28 mouse cellular contexts compared by ENCODE assay signal in the genomic region with DNA sequence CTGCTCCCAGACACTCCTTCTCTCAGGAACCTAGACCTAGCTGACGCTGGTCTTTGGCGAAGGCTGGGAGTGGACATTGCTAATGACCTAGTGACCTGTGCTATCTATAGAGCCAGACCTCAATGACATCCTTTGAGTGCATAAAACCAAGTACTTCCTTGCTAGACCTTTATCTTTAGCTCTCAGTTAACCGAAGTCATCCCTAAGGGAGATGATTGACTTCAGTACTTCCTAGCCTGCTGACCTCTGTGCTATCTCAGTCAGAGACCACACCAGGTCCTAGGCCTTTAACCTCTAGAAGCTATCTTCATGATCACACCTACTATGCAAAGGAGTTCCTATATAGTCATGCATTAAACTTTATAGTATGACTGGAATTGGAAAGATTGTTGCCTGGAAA. TPM values are rescaled to one million over a fixed set of nuclear protein-coding genes. Genes with fewer than 3 reads are reported as not detected.
DNase-seq lines count a peak whose midpoint lies in the region; ATAC-seq and TF ChIP-seq lines count a peak whose summit lies in the region.
"Had no signal": no experiment of that assay in that cellular context is flagged by ENCODE, and none has a peak within 500 bp of the region (broad histone marks: within the 10 kb centered on the region; RNA-seq: fewer than 3 reads in every experiment).

No protein-coding gene starts in this region.

- no peaks in the 10 kb centered on the region for H3K79me2 ChIP-seq in MEL (ENCODE audit: control insufficient read depth, insufficient read depth, low read length, poor library complexity)

- H3K27me3 ChIP-seq in G1E (ENCODE audit: insufficient read depth, low read length), result no peaks in the 10 kb centered on the region
- H3K27me3 ChIP-seq in MEL (ENCODE audit: control insufficient read depth in 1 of 2, insufficient read depth in 2 of 2, low read length in 2 of 2), result no peaks in the 10 kb centered on the region
- H3K27me3 ChIP-seq: CH12.LX, Patski had no signal

- no peak for TF ChIP-seq POLR2A in MEL (IDR thresholded peaks at IDR 0.05; ENCODE audit: control insufficient read depth in 1 of 2, insufficient read depth in 1 of 2, low read depth in 1 of 2, low read length in 2 of 2, poor library complexity in 1 of 2)

- peaks cover 21% of the 10 kb centered on the region for H3K4me1 ChIP-seq in G1E (ENCODE audit: insufficient read depth, low read depth, low read length)
- peaks cover 0 to 3% of the 10 kb centered on the region in 2 experiments; a peak in 3 of 4 replicates for H3K4me1 ChIP-seq in MEL (ENCODE audit: control insufficient read depth in 1 of 2, insufficient read depth in 2 of 2, low read length in 2 of 2)

- TF ChIP-seq CTCF in G1E (IDR thresholded peaks at IDR 0.05; ENCODE audit: low read depth, low read length), result no peak
- no peak for TF ChIP-seq CTCF in MEL (IDR thresholded peaks at IDR 0.05 in 2 of 3, conservative IDR thresholded peaks at IDR 0.05 in 1 of 3; ENCODE audit: control insufficient read depth in 1 of 3, insufficient read depth in 1 of 3, low read depth in 2 of 3, low read length in 3 of 3, poor library complexity in 1 of 3, severe bottlenecking in 1 of 3)

- no peak overlapping the region for H3K27ac ChIP-seq in MEL (ENCODE audit: control insufficient read depth, low read depth, low read length)

- H3K9ac ChIP-seq in MEL (ENCODE audit: control insufficient read depth, low read depth, low read length, poor library complexity, severe bottlenecking), result no peak overlapping the region

- no peak for TF ChIP-seq RAD21 in MEL (IDR thresholded peaks at IDR 0.05; ENCODE audit: low read depth, low read length)

- peak; percentile 92 for DNase-seq in 416B (ENCODE audit: low read depth)
- no peak for DNase-seq in G1E (ENCODE audit: low spot score)
- no peak for DNase-seq in MEL (ENCODE audit: low read depth, low spot score)
- no peak for DNase-seq in left cerebral cortex, postnatal 10 days (ENCODE audit: extremely low spot score in 1 of 2, low spot score in 2 of 2)
- no peak for DNase-seq in thymus, postnatal 0 days (ENCODE audit: low spot score)
- no peak for DNase-seq in left cerebral cortex, postnatal 14 days (ENCODE audit: low spot score in 2 of 2)
- DNase-seq: adrenal gland, adult 2 months; adrenal gland, adult 8-10 months; adrenal gland, postnatal 10 days; adrenal gland, postnatal 14 days; adrenal gland, postnatal 25 days; adrenal gland, postnatal 36 days; B cell, adult 2 months; cerebellum, adult 11 months; cerebellum, adult 11-12 months; cerebellum, adult 18-20 months; cerebellum, adult 2 months; cerebellum, adult 8-10 months; cerebellum, adult 9-10 months had no signal

- H3K4me3 ChIP-seq in G1E (ENCODE audit: low read depth, low read length), result no peak overlapping the region
- H3K4me3 ChIP-seq in MEL (ENCODE audit: control insufficient read depth in 1 of 2, insufficient read depth in 1 of 2, low read depth in 2 of 2, low read length in 2 of 2), result no peak overlapping the region

- peak; percentile 59 for ATAC-seq in G1E (ENCODE audit: extremely low read depth, insufficient number of reproducible peaks, low FRiP score, poor library complexity, severe bottlenecking)
- ATAC-seq: activated CD4-positive, CD25-positive, alpha-beta regulatory T cell, adult 4 months; CD4-positive, CD25-positive, alpha-beta regulatory T cell, adult 4 months; Patski had no signal

- peaks cover 2% of the 10 kb centered on the region for H3K36me3 ChIP-seq in G1E (replicated peaks)
- peaks cover 0 to 10% of the 10 kb centered on the region in 2 experiments; a peak in 2 of 4 replicates for H3K36me3 ChIP-seq in MEL (ENCODE audit: control insufficient read depth in 1 of 2, insufficient read depth in 2 of 2, low read length in 2 of 2)

- intact Hi-C loops in left cerebral cortex, postnatal 10 days (cut with DNase I), result no loop called here
- intact Hi-C loops in left cerebral cortex, postnatal 14 days (cut with DNase I), result no loop called here

- TF ChIP-seq EP300 in MEL (IDR thresholded peaks at IDR 0.05; ENCODE audit: low read depth in 1 of 2, low read length in 2 of 2), result peak; percentile 30 to 53; a peak in 2 of 4 replicates

- H3K9me3 ChIP-seq in G1E (replicated peaks) (no peaks in the 10 kb centered on the region), MEL (replicated peaks; ENCODE audit: insufficient read depth, low read length) (no peaks in the 10 kb centered on the region)

TF ChIP-seq in MEL, 35 proteins besides CTCF, POLR2A, EP300 and RAD21:
- TF ChIP-seq POLR2AphosphoS5 (IDR thresholded peaks at IDR 0.05; ENCODE audit: borderline replicate concordance, low read depth, low read length) (no peak), GATA1 (IDR thresholded peaks at IDR 0.05; ENCODE audit: low read depth, low read length) (0 out of 2 replicates have a peak, but pooled peaks have one; percentile 14), TAL1 (IDR thresholded peaks at IDR 0.05; ENCODE audit: low read length) (peak; percentile 39), MYB (IDR thresholded peaks at IDR 0.05; ENCODE audit: low read depth, low read length) (no peak), CHD1 (IDR thresholded peaks at IDR 0.05; ENCODE audit: low read depth, low read length) (no peak), SIN3A (IDR thresholded peaks at IDR 0.05; ENCODE audit: low read length) (no peak), ZKSCAN1 (IDR thresholded peaks at IDR 0.05; ENCODE audit: low read depth, low read length) (no peak), CHD2 (IDR thresholded peaks at IDR 0.05; ENCODE audit: low read length) (no peak), ZC3H11A (IDR thresholded peaks at IDR 0.05; ENCODE audit: low read depth, low read length) (no peak), MAFK (IDR thresholded peaks at IDR 0.05; ENCODE audit: borderline replicate concordance, low read depth, low read length) (no peak)

RNA-seq across cellular contexts. Expression of a gene that starts 4.0 kb away (rescaled TPM):
- total RNA-seq in G1E (2014; fragmentation: Nextera tagmentation) (10.5 and 17.6 TPM in 2 replicates), G1E (2017) (16.8 and 17.7 TPM in 2 replicates), MEL (2012; rRNA removed) (12.3 and 14.5 TPM in 2 replicates)
- polyA plus RNA-seq in G1E (2012) (1.4 and 1.8 TPM in 2 replicates), MEL (2012; ENCODE audit: insufficient read depth in 1 of 2, insufficient read length in 2 of 2, low read depth in 1 of 2, low replicate concordance in 2 of 2, missing spikeins in 1 of 2) (10 to 100 TPM in 1 of 2 experiments, not detected in 1; 10.2 TPM)
- 10 to 100 TPM; 28.2 to 29.4 TPM for total RNA-seq in left cerebral cortex, postnatal 10 days (2021)
- 14.2 and 14.5 TPM in 2 replicates for polyA plus RNA-seq in thymus, postnatal 0 days (2015; fragmentation: Nextera tagmentation; extraction: Ambion mirVana)
- 10 to 100 TPM; 24.6 to 27.9 TPM for total RNA-seq in left cerebral cortex, postnatal 14 days (2021)

RNA-seq across cellular contexts. Expression of a gene that starts 7.3 kb away (rescaled TPM):
- total RNA-seq in G1E (2014; fragmentation: Nextera tagmentation) (98.8 and 109 TPM in 2 replicates), G1E (2017) (114 and 117 TPM in 2 replicates), MEL (2012; rRNA removed) (85.1 and 103 TPM in 2 replicates)
- polyA plus RNA-seq in G1E (2012) (62.9 and 77.6 TPM in 2 replicates), MEL (2012; ENCODE audit: insufficient read depth in 1 of 2, insufficient read length in 2 of 2, low read depth in 1 of 2, low replicate concordance in 2 of 2, missing spikeins in 1 of 2) (100 to 1,000 TPM in 1 of 2 experiments, 10 to 100 TPM in 1; 63.7 to 102 TPM)
- total RNA-seq in left cerebral cortex, postnatal 10 days (2021), result 10 to 100 TPM; 67.6 to 69.7 TPM
- polyA plus RNA-seq in thymus, postnatal 0 days (2015; fragmentation: Nextera tagmentation; extraction: Ambion mirVana), result 67.5 and 74.6 TPM in 2 replicates
- total RNA-seq in left cerebral cortex, postnatal 14 days (2021), result 10 to 100 TPM; 54.7 to 57.7 TPM

RNA-seq across cellular contexts. Expression of a gene that starts 39.6 kb away (rescaled TPM):
- not detected in 2 replicates for total RNA-seq in G1E (2014; fragmentation: Nextera tagmentation)
- not detected in 2 replicates for total RNA-seq in G1E (2017)
- not detected in 2 replicates for polyA plus RNA-seq in G1E (2012)
- not detected in 2 replicates for total RNA-seq in MEL (2012; rRNA removed)
- polyA plus RNA-seq in MEL (2012; ENCODE audit: insufficient read depth in 1 of 2, insufficient read length in 2 of 2, low read depth in 1 of 2, low replicate concordance in 2 of 2, missing spikeins in 1 of 2), result under 1 TPM in 1 of 2 experiments, not detected in 1; 0.04 TPM
- not detected for total RNA-seq in left cerebral cortex, postnatal 10 days (2021)
- polyA plus RNA-seq in thymus, postnatal 0 days (2015; fragmentation: Nextera tagmentation; extraction: Ambion mirVana), result 0.09 and 0.12 TPM in 2 replicates
- not detected for total RNA-seq in left cerebral cortex, postnatal 14 days (2021)
- total RNA-seq: adrenal gland, adult 2 months; adrenal gland, adult 8-10 months; adrenal gland, postnatal 10 days; adrenal gland, postnatal 14 days; adrenal gland, postnatal 25 days; adrenal gland, postnatal 36 days; CH12.LX had no signal
- polyA plus RNA-seq: adrenal gland, adult 2 months; brain, embryonic 14.5 days; CD4-positive, CD25-positive, alpha-beta regulatory T cell, adult 4 months; cerebellum, adult 2 months had no signal

RNA-seq across cellular contexts. Expression of a gene that starts 53.7 kb away (rescaled TPM):
- total RNA-seq in G1E (2014; fragmentation: Nextera tagmentation) (44.6 and 47.1 TPM in 2 replicates), G1E (2017) (43.6 and 44.4 TPM in 2 replicates), MEL (2012; rRNA removed) (12.8 and 13.0 TPM in 2 replicates)
- polyA plus RNA-seq in G1E (2012) (4.7 and 5.2 TPM in 2 replicates), MEL (2012; ENCODE audit: insufficient read depth in 1 of 2, insufficient read length in 2 of 2, low read depth in 1 of 2, low replicate concordance in 2 of 2, missing spikeins in 1 of 2) (10 to 100 TPM in 1 of 2 experiments, not detected in 1; 13.9 TPM)
- total RNA-seq in left cerebral cortex, postnatal 10 days (2021), result 10 to 100 TPM in 1 of 2 experiments, 1 to 10 TPM in 1; 9.3 to 10.4 TPM
- polyA plus RNA-seq in thymus, postnatal 0 days (2015; fragmentation: Nextera tagmentation; extraction: Ambion mirVana), result 20.1 and 24.0 TPM in 2 replicates
- total RNA-seq in left cerebral cortex, postnatal 14 days (2021), result 10 to 100 TPM; 10.2 to 10.6 TPM

RNA-seq across cellular contexts. Expression of a gene that starts 54.0 kb away (rescaled TPM):
- total RNA-seq in G1E (2014; fragmentation: Nextera tagmentation) (not detected in 2 replicates), G1E (2017) (0.81 TPM in 1 of 2 replicates, not detected in the other), MEL (2012; rRNA removed) (0.85 and 1.0 TPM in 2 replicates)
- polyA plus RNA-seq in G1E (2012) (not detected in 2 replicates), MEL (2012; ENCODE audit: insufficient read depth in 1 of 2, insufficient read length in 2 of 2, low read depth in 1 of 2, low replicate concordance in 2 of 2, missing spikeins in 1 of 2) (not detected)
- not detected for total RNA-seq in left cerebral cortex, postnatal 10 days (2021)
- polyA plus RNA-seq in thymus, postnatal 0 days (2015; fragmentation: Nextera tagmentation; extraction: Ambion mirVana), result 0.40 TPM in 1 of 2 replicates, not detected in the other
- total RNA-seq in left cerebral cortex, postnatal 14 days (2021), result not detected
- total RNA-seq: adrenal gland, adult 18-20 months; adrenal gland, adult 2 months; adrenal gland, postnatal 10 days; adrenal gland, postnatal 14 days; adrenal gland, postnatal 25 days; adrenal gland, postnatal 36 days; adrenal gland, postnatal 4 days; ES-E14 had no signal
- polyA plus RNA-seq: activated CD4-positive, CD25-positive, alpha-beta regulatory T cell, adult 4 months; adrenal gland, adult 2 months; C2C12; CD4-positive, CD25-positive, alpha-beta regulatory T cell, adult 4 months; cerebellum, adult 2 months had no signal
